Mouse (Mus musculus) stomach, embryonic 14.5 days (tissue): ENCODE data around the gene Med9. TPM values are rescaled to one million over a fixed set of nuclear protein-coding genes. Genes with fewer than 3 reads are reported as not detected.

Experiments
- ATAC-seq: fragments of 200-750 bp; cut with Nextera tagmentation; 2 replicates; pipeline ENCODE4 v1.8.0; 2017; ENCODE audit warnings: low read depth, moderate TSS enrichment; ENCODE audit not compliant: insufficient number of reproducible peaks, insufficient read depth, low FRiP score
- H3K27ac ChIP-seq: fragments of 300-500 bp; sonication (generic); 2 replicates; pipeline ENCODE4 v1.5.1; 2014; ENCODE audit warnings: mild to moderate bottlenecking, low read length, moderate library complexity, mixed read lengths
- H3K27me3 ChIP-seq: fragments of 300-500 bp; sonication (generic); 2 replicates; pipeline ENCODE4 v1.6.1; 2014; ENCODE audit warnings: low read length, control low read depth, mixed read lengths; ENCODE audit not compliant: control insufficient read depth, insufficient read depth
- H3K36me3 ChIP-seq: fragments of 300-500 bp; sonication (generic); 2 replicates; pipeline ENCODE4 v1.6.1; 2014; ENCODE audit warnings: mild to moderate bottlenecking, control low read depth, low read length, moderate library complexity, mixed read lengths; ENCODE audit not compliant: control insufficient read depth, insufficient read depth
- H3K4me1 ChIP-seq: fragments of 300-500 bp; sonication (generic); 2 replicates; pipeline ENCODE4 v1.6.1; 2014; ENCODE audit warnings: low read length, control low read depth, mixed read lengths; ENCODE audit not compliant: control insufficient read depth, insufficient read depth
- H3K4me2 ChIP-seq: fragments of 300-500 bp; sonication (generic); replicated peaks from 2 replicates; pipeline ENCODE4 v1.6.1; 2014; ENCODE audit warnings: low read depth, low read length, control low read depth
- H3K4me3 ChIP-seq: fragments of 300-500 bp; sonication (generic); 2 replicates; pipeline ENCODE4 v1.5.1; 2014; ENCODE audit warnings: low read depth, low read length, control low read depth
- H3K9ac ChIP-seq: fragments of 300-500 bp; sonication (generic); replicated peaks from 2 replicates; pipeline ENCODE4 v1.6.1; 2014; ENCODE audit warnings: low read depth, mild to moderate bottlenecking, control low read depth, low read length, moderate library complexity, mixed read lengths
- H3K9me3 ChIP-seq: fragments of 300-500 bp; sonication (generic); 2 replicates; pipeline ENCODE4 v1.6.1; 2016; ENCODE audit warnings: low read depth, low read length, control low read depth; ENCODE audit not compliant: control insufficient read depth
- WGBS: fragments of 180-500 bp; shearing (Covaris S2); extraction: QIAGEN DNeasy Blood & Tissue Kit; methylation state at CpG from one replicate; pipeline ENCODE4 v1.1.7; 2014; 5-methylcytosine and 5-hydroxymethylcytosine counted together
- polyA plus RNA-seq: library from polyadenylated mRNA; unstranded; fragments of >200 nt; fragmentation: Nextera tagmentation; extraction: Ambion mirVana; gene quantifications from 2 replicates; pipeline ENCODE4 v1.2.1, GENCODE M21; 2014

Med9 gene
- polyA plus RNA-seq, 1 experiment from 2014 or later: 39.1 TPM

DNA sequence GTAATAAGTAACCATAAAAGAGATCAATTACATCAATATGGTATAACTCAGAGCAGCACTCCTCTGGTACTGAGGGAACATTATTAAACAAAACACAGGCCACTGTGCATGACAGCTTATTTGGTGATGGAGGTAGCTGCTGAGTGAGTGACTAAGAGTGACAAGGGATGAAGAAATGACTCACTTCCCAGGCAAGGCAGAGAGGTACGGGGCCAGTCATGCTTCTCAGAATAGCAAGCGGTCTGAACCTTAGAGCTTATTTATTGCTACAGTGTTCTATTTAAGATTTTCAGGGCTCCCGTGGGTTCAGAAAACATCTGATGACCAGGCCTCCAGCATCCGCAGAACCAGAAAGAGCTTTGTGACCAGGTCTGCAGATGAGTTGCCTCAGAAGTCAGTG lies 34.3 kb upstream of the Med9 start:
- H3K4me3 ChIP-seq: no peak overlapping the region
- WGBS: 86% methylated on average over 4 of the region's 4 CpGs
- H3K4me1 ChIP-seq: peaks cover 2% of the 10 kb centered on the region; the same call in 1 of the 2 replicates
- no peaks in the 10 kb centered on the region for H3K9me3 ChIP-seq
- no peaks in the 10 kb centered on the region for H3K27me3 ChIP-seq
- H3K4me2 ChIP-seq: no peak overlapping the region
- no peak overlapping the region for H3K9ac ChIP-seq
- ATAC-seq: no peak
- H3K36me3 ChIP-seq: no peaks in the 10 kb centered on the region
- no peak overlapping the region for H3K27ac ChIP-seq

DNA sequence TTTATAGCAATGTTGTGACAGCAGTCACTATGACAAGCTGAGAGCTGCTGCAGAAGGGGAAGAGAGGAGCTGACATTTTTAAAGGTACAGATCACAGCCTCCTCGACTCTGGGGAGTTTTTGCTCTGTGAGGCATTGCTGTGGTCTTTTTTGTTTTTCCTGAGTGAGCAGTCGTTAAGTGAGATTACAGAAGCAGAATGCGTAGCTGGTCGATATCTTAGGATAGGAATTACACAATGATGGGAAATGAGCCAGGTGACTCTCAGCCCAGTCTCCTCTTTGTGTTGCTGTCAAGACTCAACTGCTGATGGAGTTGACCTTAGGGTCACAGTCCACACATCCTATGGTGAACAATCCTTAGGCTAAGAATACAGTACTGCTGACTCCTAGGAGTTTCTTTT lies 30.0 kb upstream of the Med9 start:
- Histone ChIP-seq H3K9ac (no peak overlapping the region), H3K9me3 (no peaks in the 10 kb centered on the region), H3K4me2 (no peak overlapping the region), H3K36me3 (no peaks in the 10 kb centered on the region), H3K27me3 (no peaks in the 10 kb centered on the region), H3K27ac (no peak overlapping the region), H3K4me3 (no peak overlapping the region), H3K4me1 (no peaks in the 10 kb centered on the region; the same call in 1 of the 2 replicates)
- 44% methylated on average over 4 of the region's 4 CpGs for WGBS
- no peak for ATAC-seq

GRCm38 (mm10) chr11:59919401-59919800 lies 28.6 kb upstream of the Med9 start:
- no peaks in the 10 kb centered on the region; the same call in 1 of the 2 replicates for H3K4me1 ChIP-seq
- H3K27me3 ChIP-seq: no peaks in the 10 kb centered on the region
- 65% methylated on average over 3 of the region's 3 CpGs for WGBS
- no peak overlapping the region for H3K27ac ChIP-seq
- H3K9me3 ChIP-seq: no peaks in the 10 kb centered on the region
- H3K4me2 ChIP-seq: no peak overlapping the region
- H3K36me3 ChIP-seq: no peaks in the 10 kb centered on the region
- H3K4me3 ChIP-seq: no peak overlapping the region
- no peak for ATAC-seq
- no peak overlapping the region for H3K9ac ChIP-seq

GRCm38 (mm10) chr11:59920331-59920730 lies 27.7 kb upstream of the Med9 start:
- 66% methylated on average over 5 of the region's 5 CpGs for WGBS
- no peaks in the 10 kb centered on the region; the same call in 1 of the 2 replicates for H3K4me1 ChIP-seq
- no peaks in the 10 kb centered on the region for H3K36me3 ChIP-seq
- H3K4me2 ChIP-seq: no peak overlapping the region
- H3K27me3 ChIP-seq: no peaks in the 10 kb centered on the region
- H3K4me3 ChIP-seq: no peak overlapping the region
- H3K9ac ChIP-seq: no peak overlapping the region
- ATAC-seq: no peak
- H3K9me3 ChIP-seq: no peaks in the 10 kb centered on the region
- no peak overlapping the region for H3K27ac ChIP-seq

GRCm38 (mm10) chr11:59921265-59921664 lies 26.7 kb upstream of the Med9 start:
- H3K9ac ChIP-seq: no peak overlapping the region
- peak; percentile 80 for ATAC-seq
- H3K27ac ChIP-seq: peak overlapping the region; percentile 62; the same call in 1 of the 2 replicates

DNA sequence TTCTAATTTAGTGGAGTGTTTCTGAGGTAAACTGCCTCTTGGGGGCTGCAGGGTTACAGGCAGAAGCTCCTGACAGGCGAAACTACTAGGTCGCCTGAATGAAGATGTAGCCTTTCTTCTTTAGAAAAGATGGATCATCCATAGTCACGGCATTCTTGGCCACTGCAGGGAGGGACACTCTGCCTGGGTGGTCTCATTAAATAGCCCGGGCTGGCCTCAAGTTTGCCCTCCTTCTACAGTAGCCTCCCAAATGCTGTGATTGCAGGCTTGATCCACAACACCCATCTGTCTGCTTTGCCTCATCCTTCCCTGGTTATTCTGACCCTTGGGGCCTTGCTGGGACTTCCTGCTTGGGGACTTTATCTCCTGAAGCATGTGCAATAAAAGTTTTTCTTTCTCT lies 18.0 kb upstream of the Med9 start:
- no peaks in the 10 kb centered on the region for H3K27me3 ChIP-seq
- H3K4me2 ChIP-seq: no peak overlapping the region
- H3K27ac ChIP-seq: no peak overlapping the region
- H3K9ac ChIP-seq: no peak overlapping the region
- H3K36me3 ChIP-seq: no peaks in the 10 kb centered on the region
- H3K4me3 ChIP-seq: no peak overlapping the region
- H3K9me3 ChIP-seq: no peaks in the 10 kb centered on the region
- WGBS: 39% methylated on average over 4 of the region's 4 CpGs
- ATAC-seq: no peak
- H3K4me1 ChIP-seq: 0 out of 2 replicates have a peak, but pooled peaks cover 3% of the 10 kb centered on the region

More at GRCm38 (mm10) chr11:59921265-59921664, 26.7 kb upstream of the Med9 start:
- H3K4me3 ChIP-seq: no peak overlapping the region
- no peaks in the 10 kb centered on the region for H3K9me3 ChIP-seq
- H3K36me3 ChIP-seq: no peaks in the 10 kb centered on the region
- WGBS: 14% methylated on average over 7 of the region's 7 CpGs
- H3K4me1 ChIP-seq: no peaks in the 10 kb centered on the region; the same call in 1 of the 2 replicates
- H3K4me2 ChIP-seq: peak overlapping the region; percentile 40
- H3K27me3 ChIP-seq: no peaks in the 10 kb centered on the region

DNA sequence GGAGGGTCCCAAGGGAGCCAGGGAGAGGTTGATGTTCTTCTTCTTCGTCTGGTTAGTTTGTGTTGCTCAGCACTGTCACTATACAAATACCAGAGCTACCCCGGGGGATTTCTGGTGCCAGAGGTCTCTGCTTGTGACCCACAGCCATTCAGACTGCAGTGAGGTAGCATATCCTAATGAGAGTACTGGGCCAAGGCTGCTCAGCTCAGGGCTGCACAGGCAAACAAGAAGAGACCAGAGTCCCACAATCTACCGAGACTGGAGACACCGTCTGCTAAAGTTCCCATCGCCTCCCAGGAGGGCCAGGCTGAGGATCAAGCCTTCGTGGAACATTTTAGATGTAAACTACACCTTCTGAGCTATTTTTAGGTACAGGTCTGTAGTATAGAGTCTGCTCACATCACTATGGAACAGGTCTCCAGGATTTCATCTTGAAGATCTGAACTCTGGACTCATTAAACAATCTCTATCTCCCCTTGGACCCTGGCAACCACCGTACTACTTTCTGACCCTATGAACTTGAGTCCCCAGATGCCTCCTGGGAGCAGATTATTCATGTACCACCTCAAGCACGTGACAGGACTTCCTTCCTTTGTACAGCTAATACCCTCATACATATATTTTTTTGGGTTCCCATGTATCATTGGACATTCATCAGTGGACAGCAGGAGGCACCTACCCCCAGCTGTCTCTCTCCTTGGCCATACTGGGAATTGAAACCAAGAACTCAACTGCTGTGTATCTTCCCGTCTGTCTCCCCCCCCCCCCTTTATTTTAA lies 15.3 kb upstream of the Med9 start:
- H3K4me3 ChIP-seq: no peak overlapping the region
- H3K4me1 ChIP-seq: 0 out of 2 replicates have a peak, but pooled peaks cover 3% of the 10 kb centered on the region
- H3K36me3 ChIP-seq: no peaks in the 10 kb centered on the region
- no peak for ATAC-seq
- H3K9me3 ChIP-seq: no peaks in the 10 kb centered on the region
- H3K4me2 ChIP-seq: no peak overlapping the region
- no peak overlapping the region for H3K27ac ChIP-seq
- no peaks in the 10 kb centered on the region for H3K27me3 ChIP-seq
- H3K9ac ChIP-seq: no peak overlapping the region
- WGBS: 60% methylated on average over 9 of the region's 9 CpGs

GRCm38 (mm10) chr11:59933943-59934342 lies 14.1 kb upstream of the Med9 start:
- H3K27ac ChIP-seq: peak overlapping the region; percentile 27; the same call in 1 of the 2 replicates
- ATAC-seq: no peak

More at GRCm38 (mm10) chr11:59933943-59934342, 14.1 kb upstream of the Med9 start:
- H3K27me3 ChIP-seq: no peaks in the 10 kb centered on the region
- no peak overlapping the region for H3K9ac ChIP-seq
- H3K4me1 ChIP-seq: 0 out of 2 replicates have a peak, but pooled peaks cover 3% of the 10 kb centered on the region
- H3K4me3 ChIP-seq: no peak overlapping the region
- no peaks in the 10 kb centered on the region for H3K9me3 ChIP-seq
- 30% methylated on average over 12 of the region's 12 CpGs for WGBS
- H3K36me3 ChIP-seq: no peaks in the 10 kb centered on the region
- no peak overlapping the region for H3K4me2 ChIP-seq
